Mouse (Mus musculus): ENCODE results near the gene Gal3st4.
A peak's percentile ranks its signal among the peaks of the same experiment; 100 is the strongest.

Gal3st4 gene

DNA sequence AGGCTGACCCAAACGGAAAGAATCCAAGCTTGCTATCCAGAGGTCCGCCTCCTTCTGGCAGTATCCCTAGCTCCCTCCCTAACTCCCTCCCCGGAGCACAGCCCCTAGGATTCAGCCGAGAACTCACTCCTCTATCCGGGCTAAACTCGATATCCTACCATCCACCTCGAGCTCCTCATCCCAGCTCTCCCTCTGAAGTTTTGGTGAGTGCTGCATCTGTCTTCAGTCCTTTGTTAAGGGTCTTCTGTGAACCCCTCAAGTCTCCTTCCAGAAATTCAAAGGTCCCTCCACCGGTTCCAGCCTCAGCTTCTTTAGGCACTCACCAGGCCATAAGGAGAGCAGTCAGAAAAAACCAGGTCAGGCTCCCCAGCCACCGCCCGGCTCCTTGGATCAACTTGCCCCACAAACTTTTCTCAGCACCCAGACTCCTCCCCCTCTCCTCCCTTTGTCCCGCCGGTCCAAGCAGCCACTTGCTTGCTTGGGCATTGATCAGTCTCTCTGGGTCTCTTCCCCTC, at the start of gene Gal3st4:
Gene Gal3st4 (minus strand): TSS at position 432 of the 515 bp plus-strand sequence.
- H3K27me3 ChIP-seq (ENCODE audit: control insufficient read depth, insufficient read depth, low read length, poor library complexity, severe bottlenecking) = no peaks in the 10 kb centered on the region
- H3K36me3 ChIP-seq (ENCODE audit: control insufficient read depth, insufficient read depth, low read length, poor library complexity, severe bottlenecking) = no peaks in the 10 kb centered on the region
- DNase-seq (ENCODE audit: low read depth, low spot score) = no peak

DNA sequence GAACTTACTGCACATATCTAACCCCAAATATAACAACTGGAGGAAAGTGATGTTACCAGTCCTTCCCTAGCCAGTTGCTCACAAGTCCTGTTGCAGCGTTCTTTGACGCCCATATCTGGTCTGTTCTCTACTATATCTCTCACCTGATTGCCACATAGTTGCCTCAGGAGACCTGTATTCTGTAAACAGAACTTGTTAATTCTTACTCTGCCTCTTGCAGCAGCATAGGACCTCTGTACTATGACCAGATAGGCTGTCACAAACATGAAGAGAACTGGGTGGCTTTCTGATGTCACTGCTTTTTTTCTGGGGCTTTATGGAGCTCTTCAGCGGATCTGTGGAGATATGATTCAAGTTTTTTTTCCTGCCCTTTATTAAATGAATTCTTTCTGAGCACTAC, 40.2 kb upstream of the Gal3st4 start:
- H3K36me3 ChIP-seq (ENCODE audit: control insufficient read depth, insufficient read depth, low read length, poor library complexity, severe bottlenecking) = no peaks in the 10 kb centered on the region
- no peaks in the 10 kb centered on the region for H3K27me3 ChIP-seq (ENCODE audit: control insufficient read depth, insufficient read depth, low read length, poor library complexity, severe bottlenecking)
- DNase-seq (ENCODE audit: low read depth, low spot score) = no peak

DNA sequence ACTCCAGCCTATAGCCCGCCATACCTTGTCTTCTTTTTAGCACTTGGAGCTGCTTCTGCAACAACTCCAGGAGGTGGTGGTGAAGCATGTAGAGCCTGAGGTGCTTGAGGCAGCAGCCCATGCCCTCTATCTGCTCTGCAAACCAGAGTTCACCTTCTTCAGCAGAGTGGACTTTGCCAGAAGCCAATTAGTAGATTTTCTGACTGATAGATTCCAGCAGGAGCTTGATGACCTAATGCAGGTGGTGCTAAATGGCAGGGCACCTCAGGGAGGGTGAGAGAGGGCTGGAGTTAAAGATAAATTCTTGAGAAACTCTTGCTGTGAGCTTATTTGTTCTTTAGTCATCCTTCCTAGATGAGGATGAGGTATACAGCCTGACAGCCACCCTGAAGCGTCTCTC, 27.0 kb upstream of the Gal3st4 start:
- Histone ChIP-seq H3K36me3 (ENCODE audit: control insufficient read depth, insufficient read depth, low read length, poor library complexity, severe bottlenecking) (no peaks in the 10 kb centered on the region), H3K27me3 (ENCODE audit: control insufficient read depth, insufficient read depth, low read length, poor library complexity, severe bottlenecking) (no peaks in the 10 kb centered on the region)
- no peak for DNase-seq (ENCODE audit: low read depth, low spot score)

DNA sequence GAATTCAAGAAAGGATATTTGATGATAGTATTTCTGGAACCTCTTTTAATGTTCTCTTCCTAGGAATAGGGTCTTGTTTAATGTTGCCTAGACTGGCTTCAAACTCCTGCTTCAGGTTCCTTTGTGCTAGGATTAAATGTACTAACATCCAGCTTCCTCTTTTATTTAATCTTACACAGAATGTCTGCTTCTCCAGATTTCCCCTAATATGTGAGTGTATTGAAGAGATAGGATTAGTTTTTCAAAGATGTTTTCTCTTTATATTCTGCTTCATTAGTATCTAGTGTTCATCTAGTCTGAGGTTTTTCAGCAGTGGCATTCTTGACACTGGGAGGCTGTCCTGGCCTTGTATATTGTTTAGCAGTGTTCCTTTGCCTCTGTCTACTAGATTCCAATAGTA, 21.5 kb upstream of the Gal3st4 start:
- no peak for DNase-seq (ENCODE audit: low read depth, low spot score)
- H3K27me3 ChIP-seq (ENCODE audit: control insufficient read depth, insufficient read depth, low read length, poor library complexity, severe bottlenecking) = no peaks in the 10 kb centered on the region
- no peaks in the 10 kb centered on the region for H3K36me3 ChIP-seq (ENCODE audit: control insufficient read depth, insufficient read depth, low read length, poor library complexity, severe bottlenecking)

DNA sequence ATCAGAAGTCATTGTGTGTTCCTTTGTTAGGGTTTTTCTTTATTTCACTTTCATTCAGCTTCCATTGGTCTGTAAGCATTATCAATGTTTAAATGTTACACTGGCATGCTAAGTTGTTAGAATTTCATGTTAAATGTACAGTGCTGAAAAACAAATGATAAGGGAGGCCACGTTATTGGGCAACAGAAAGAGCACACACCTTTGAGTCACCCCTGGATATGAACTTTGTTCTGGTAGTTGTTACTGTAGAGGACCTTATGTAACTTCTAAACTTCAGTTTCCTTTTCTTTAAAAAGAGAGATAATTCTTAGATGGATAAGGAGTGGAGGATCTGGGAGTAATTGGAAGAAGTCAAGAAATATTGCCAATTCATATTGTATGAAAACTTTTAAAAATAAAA, 19.0 kb upstream of the Gal3st4 start:
- no peaks in the 10 kb centered on the region for H3K36me3 ChIP-seq (ENCODE audit: control insufficient read depth, insufficient read depth, low read length, poor library complexity, severe bottlenecking)
- no peaks in the 10 kb centered on the region for H3K27me3 ChIP-seq (ENCODE audit: control insufficient read depth, insufficient read depth, low read length, poor library complexity, severe bottlenecking)
- no peak for DNase-seq (ENCODE audit: low read depth, low spot score)

DNA sequence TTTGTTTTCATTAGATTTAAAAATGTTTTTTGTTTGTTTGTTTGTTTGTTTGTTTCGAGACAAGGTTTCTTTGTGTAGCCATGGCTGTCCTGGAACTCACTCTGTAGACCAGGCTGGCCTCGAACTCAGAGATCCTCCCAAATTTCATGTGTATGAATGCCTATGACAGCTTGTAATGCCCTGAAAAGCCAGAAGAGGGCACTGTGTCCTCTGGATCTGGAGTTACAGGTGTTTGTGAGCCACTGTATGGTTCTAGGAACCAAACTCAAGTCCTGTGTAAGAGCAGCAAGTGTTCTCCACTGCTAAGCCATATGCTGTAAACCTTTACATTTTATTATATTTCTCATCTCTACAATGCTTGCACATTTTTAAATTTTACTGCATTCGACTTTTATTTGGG, 15.2 kb upstream of the Gal3st4 start:
- peak; percentile 55 for DNase-seq (ENCODE audit: low read depth, low spot score)
- Histone ChIP-seq H3K27me3 (ENCODE audit: control insufficient read depth, insufficient read depth, low read length, poor library complexity, severe bottlenecking) (no peaks in the 10 kb centered on the region), H3K36me3 (ENCODE audit: control insufficient read depth, insufficient read depth, low read length, poor library complexity, severe bottlenecking) (no peaks in the 10 kb centered on the region)

DNA sequence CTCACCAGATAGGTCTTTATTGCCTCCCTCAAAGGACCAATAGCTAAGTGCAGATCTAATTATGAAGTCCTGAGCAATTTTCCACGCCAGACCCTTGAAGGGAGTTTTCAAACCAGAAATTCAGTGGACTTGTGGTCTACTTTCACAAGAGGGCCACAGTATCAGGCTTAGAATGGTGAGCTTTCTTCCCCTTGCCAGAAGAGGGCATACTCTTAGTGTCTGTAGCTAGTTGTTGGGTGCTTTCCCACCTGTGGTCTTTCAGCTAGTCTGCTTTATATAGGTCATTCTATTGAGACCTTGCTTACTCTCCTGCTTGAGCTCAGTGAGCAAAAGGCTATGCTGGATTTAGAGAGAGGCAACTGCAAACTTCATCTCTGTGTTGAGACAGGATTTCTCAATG, 10.9 kb upstream of the Gal3st4 start:
- Histone ChIP-seq H3K27me3 (ENCODE audit: control insufficient read depth, insufficient read depth, low read length, poor library complexity, severe bottlenecking) (no peaks in the 10 kb centered on the region), H3K36me3 (ENCODE audit: control insufficient read depth, insufficient read depth, low read length, poor library complexity, severe bottlenecking) (no peaks in the 10 kb centered on the region; the same call in 1 of the 2 replicates)
- peak; percentile 53 for DNase-seq (ENCODE audit: low read depth, low spot score)

DNA sequence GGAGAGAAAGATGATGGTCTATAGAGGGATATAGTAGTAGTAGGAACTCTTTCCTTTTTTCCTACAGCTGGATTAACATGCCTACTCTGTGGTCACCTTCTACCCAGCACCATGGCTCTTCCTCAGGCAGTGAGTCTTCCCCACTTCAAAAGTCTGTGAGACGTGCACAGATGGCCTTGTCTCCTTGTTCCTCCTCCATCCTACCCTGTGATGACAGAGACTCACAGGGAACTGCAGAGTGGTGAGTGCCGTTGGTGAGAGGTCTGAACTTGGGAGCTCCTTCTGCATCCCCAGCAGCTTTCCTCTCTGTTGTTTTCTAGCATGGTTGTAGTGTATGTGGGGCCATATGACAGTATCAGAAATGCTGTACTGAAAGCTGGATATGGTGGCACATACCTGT, 9.2 kb upstream of the Gal3st4 start:
- H3K27me3 ChIP-seq (ENCODE audit: control insufficient read depth, insufficient read depth, low read length, poor library complexity, severe bottlenecking) = no peaks in the 10 kb centered on the region
- no peak for DNase-seq (ENCODE audit: low read depth, low spot score)
- no peaks in the 10 kb centered on the region; the same call in 1 of the 2 replicates for H3K36me3 ChIP-seq (ENCODE audit: control insufficient read depth, insufficient read depth, low read length, poor library complexity, severe bottlenecking)

DNA sequence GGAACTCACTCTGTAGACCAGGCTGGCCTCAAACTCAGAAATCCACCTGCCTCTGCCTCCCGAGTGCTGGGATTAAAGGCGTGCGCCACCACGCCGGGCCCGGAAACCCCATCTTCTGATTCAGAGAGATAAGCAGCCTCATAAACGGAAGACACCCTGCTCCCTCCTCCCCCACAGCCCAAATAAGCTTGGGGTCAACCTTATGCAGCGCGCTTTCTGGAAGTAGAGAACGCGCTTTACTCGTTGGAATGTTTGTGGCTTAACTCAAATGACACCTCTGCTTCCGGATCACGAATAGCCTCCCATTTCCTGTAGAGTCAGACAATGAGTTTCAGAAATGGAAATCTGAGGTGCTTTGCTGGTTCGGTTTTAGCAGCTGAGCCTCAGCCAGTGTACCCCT, 8.2 kb upstream of the Gal3st4 start:
- Histone ChIP-seq H3K27me3 (ENCODE audit: control insufficient read depth, insufficient read depth, low read length, poor library complexity, severe bottlenecking) (no peaks in the 10 kb centered on the region), H3K36me3 (ENCODE audit: control insufficient read depth, insufficient read depth, low read length, poor library complexity, severe bottlenecking) (no peaks in the 10 kb centered on the region; the same call in 1 of the 2 replicates)
- no peak for DNase-seq (ENCODE audit: low read depth, low spot score)

DNA sequence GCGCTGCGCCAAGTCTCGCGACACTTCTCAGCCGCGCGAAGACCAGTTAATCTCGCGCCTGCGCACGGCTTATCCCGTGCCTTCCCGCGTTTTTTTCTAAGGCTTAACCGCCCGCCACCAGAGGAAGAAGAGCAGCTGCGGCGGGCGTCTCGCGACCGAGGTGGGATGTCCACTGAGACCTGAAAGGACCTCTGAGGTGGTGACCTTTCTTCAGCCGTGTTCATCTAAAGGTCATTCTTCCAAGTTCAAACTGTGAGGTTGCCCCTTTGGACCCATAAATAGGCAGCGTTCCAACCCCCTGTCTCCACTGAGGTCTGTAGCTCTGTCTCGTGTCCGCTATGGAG, 7.8 kb upstream of the Gal3st4 start:
- DNase-seq (ENCODE audit: low read depth, low spot score) = no peak
- Histone ChIP-seq H3K27me3 (ENCODE audit: control insufficient read depth, insufficient read depth, low read length, poor library complexity, severe bottlenecking) (no peaks in the 10 kb centered on the region), H3K36me3 (ENCODE audit: control insufficient read depth, insufficient read depth, low read length, poor library complexity, severe bottlenecking) (no peaks in the 10 kb centered on the region; the same call in 1 of the 2 replicates)

DNA sequence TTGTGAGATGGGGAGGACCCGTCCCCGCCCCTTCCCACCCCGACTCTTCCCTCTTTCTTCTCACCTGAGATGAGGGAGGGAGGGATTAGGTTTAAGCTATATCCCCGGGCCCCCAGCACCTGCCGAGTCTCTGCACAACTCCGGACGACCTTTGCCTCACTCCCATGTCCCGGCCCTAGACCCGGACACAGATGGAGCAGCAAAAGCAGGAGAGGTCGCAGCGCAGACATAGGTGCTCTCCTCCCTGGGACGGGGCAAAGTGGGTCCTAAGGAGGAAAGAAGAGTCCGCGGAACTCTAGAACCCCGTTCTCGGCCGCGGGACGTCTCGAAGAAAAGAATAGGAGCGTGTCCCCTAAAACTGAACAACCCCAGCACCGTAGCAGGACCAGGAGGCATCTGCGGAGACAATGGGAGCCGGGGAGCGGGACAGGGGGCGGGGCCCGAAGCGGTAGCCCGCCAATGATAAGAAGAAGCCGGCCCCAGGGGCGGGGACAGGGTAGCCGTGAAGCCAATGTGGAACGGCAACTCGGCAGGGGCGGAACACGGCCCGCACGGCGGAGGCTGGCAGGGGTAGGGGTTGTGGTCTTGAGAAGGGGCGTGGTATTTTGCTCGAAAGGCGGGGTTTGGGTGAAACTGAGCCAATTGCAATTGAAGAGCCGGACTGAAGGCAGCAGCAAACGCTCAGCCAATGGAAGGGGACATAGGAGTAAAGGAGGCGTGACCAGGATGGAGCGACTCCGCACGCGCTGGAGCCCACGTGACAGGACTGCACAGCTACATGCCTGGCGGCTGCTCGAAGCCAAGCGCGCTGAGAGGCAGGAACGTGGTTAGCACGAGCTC, 7.2 kb upstream of the Gal3st4 start, which contains the start of the genes Gm43720, Gpc2 and Stag3:
Gene Gm43720 (minus strand): TSS at position 374 of the 840 bp plus-strand sequence.
Gene Gpc2 (minus strand): TSS at position 421 of the 840 bp plus-strand sequence.
Gene Stag3 (plus strand): TSS at position 656 of the 840 bp plus-strand sequence.
- DNase-seq (ENCODE audit: low read depth, low spot score) = peak; percentile 95
- no peaks in the 10 kb centered on the region; the same call in 1 of the 2 replicates for H3K36me3 ChIP-seq (ENCODE audit: control insufficient read depth, insufficient read depth, low read length, poor library complexity, severe bottlenecking)
- no peaks in the 10 kb centered on the region for H3K27me3 ChIP-seq (ENCODE audit: control insufficient read depth, insufficient read depth, low read length, poor library complexity, severe bottlenecking)

DNA sequence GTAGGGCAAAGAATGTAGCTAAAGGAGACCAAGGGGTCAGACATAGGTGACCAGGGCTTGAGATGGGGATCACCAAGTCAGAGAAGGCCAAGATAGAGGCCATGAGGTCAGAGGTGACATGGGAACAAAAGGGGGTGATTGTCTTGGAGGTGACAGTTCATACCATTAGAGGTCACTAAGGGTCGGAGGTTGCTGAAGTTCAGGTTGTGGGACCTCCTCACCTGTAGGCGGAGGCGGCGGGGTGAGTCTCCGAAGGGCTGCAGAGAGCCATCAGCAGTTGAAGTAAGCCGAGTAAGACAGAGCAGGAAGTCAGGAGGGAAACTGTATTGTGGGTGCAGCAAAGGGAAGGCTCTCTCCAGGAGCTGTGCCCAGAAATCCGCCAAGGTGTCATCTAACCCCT, 5.4 kb upstream of the Gal3st4 start:
- DNase-seq (ENCODE audit: low read depth, low spot score) = no peak
- Histone ChIP-seq H3K36me3 (ENCODE audit: control insufficient read depth, insufficient read depth, low read length, poor library complexity, severe bottlenecking) (no peaks in the 10 kb centered on the region; the same call in 1 of the 2 replicates), H3K27me3 (ENCODE audit: control insufficient read depth, insufficient read depth, low read length, poor library complexity, severe bottlenecking) (no peaks in the 10 kb centered on the region)

DNA sequence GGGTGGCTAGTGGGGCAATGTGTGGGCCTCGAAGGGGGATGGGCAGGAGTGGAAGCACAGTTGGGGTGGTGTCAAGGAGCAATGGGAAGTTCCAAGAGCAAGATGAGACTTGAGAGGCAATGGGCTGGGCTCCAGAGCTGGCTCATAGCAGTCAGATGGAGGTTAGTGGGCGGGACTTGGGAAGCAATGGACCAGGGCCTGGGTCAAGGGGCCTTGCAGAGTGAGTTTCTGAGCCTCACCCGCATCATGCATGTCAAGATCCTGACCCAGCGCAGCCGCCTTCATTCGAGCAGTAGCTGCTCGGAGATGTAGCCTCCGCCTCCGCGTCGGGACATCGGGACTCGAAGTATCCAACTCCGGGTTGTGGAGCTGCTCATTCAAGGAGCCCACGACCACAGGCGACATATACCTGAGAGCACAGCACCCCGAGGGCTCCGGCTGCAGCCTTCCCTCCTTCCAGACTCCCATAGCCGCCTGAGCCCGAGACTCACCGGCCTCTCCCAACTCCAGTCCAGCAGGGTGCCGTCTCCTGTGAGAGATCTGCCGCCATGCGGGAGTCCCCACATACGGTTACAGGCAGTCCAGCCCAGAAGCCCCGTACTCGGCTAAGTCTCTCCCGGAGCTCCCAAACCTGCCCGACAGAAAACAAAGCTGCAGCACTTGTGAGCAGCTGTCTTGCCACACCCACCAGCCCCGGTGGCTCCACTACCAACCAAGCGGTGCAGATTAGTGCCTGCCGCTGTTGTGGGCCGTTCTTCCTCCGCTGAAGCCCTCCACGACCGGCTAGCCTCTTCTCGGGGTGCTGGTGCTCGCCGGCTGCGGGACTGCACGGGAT, 2.8 kb upstream of the Gal3st4 start:
- no peak for DNase-seq (ENCODE audit: low read depth, low spot score)
- Histone ChIP-seq H3K27me3 (ENCODE audit: control insufficient read depth, insufficient read depth, low read length, poor library complexity, severe bottlenecking) (no peaks in the 10 kb centered on the region), H3K36me3 (ENCODE audit: control insufficient read depth, insufficient read depth, low read length, poor library complexity, severe bottlenecking) (no peaks in the 10 kb centered on the region)

DNA sequence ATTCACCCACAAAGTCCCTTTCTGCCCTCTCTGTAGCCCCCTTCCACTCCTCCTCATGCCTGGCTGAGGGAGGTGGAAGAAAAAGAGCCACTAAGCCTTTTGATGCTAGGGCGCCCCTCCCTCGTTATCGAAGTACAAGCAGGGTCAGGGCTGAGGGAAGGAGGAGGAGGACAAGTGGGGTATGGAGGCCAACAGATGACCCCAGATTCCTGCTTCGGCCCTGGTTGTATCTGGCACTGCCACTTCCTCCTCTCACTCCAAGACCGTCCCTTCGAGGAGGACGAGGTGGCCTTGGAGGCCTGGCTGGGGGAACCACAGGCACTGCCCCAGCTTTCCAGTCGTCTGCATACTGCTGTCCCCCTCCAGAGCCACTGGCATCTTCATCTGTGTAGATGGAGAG, 1.5 kb upstream of the Gal3st4 start:
- no peak for DNase-seq (ENCODE audit: low read depth, low spot score)
- Histone ChIP-seq H3K27me3 (ENCODE audit: control insufficient read depth, insufficient read depth, low read length, poor library complexity, severe bottlenecking) (no peaks in the 10 kb centered on the region), H3K36me3 (ENCODE audit: control insufficient read depth, insufficient read depth, low read length, poor library complexity, severe bottlenecking) (no peaks in the 10 kb centered on the region)

DNA sequence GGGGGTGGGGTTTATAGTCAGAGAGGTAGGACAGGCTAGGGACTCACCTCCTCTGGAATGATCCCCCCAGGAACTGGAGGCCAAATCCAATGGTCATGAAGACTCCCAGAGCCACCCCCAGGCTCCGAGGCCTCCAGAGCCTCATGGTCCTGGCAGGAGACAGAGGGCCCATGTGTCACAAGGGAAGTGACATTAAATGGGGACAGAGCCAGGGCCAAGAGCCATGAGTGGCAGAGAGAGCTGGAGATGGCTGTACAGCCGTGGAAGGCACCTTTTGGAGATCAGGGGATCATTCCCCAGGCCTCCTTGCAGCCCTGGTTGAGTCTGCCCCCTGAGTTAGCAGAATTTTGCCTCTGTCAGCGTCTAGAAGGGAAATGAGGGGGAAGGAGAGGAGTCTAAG, 1.4 kb downstream of the Gal3st4 start:
- Histone ChIP-seq H3K36me3 (ENCODE audit: control insufficient read depth, insufficient read depth, low read length, poor library complexity, severe bottlenecking) (no peaks in the 10 kb centered on the region), H3K27me3 (ENCODE audit: control insufficient read depth, insufficient read depth, low read length, poor library complexity, severe bottlenecking) (no peaks in the 10 kb centered on the region)
- DNase-seq (ENCODE audit: low read depth, low spot score) = no peak
